Mouse (Mus musculus) liver, embryonic 13.5 days (tissue): ENCODE measurements around the gene Ppara. TPM values are rescaled to one million over a fixed set of nuclear protein-coding genes. Genes with fewer than 3 reads are reported as not detected.

Experiments used
- ATAC-seq: fragments of 200-750 bp; cut with Nextera tagmentation; 2 replicates; pipeline ENCODE4 v1.8.0; 2017; ENCODE audit warnings: low read depth, mild to moderate bottlenecking, moderate number of reproducible peaks, moderate library complexity
- DNase-seq: peaks from one replicate; pipeline ENCODE4 v3.0.0; 2022
- H3K27ac ChIP-seq: fragments of 300-500 bp; sonication (generic); 2 replicates; pipeline ENCODE4 v1.5.1; 2015; ENCODE audit warnings: moderate library complexity, mild to moderate bottlenecking, inconsistent platforms
- H3K27me3 ChIP-seq: fragments of 300-500 bp; sonication (generic); 2 replicates; pipeline ENCODE4 v1.6.1; 2015; ENCODE audit warnings: mild to moderate bottlenecking, inconsistent platforms
- H3K36me3 ChIP-seq: fragments of 300-500 bp; sonication (generic); 2 replicates; pipeline ENCODE4 v1.6.1; 2015; ENCODE audit warnings: mild to moderate bottlenecking, inconsistent platforms
- H3K4me1 ChIP-seq: fragments of 300-500 bp; sonication (generic); replicated peaks from 2 replicates; pipeline ENCODE4 v1.6.1; 2015; ENCODE audit warnings: inconsistent platforms
- H3K4me2 ChIP-seq: fragments of 300-500 bp; sonication (generic); 2 replicates; pipeline ENCODE4 v1.6.1; 2015; ENCODE audit warnings: inconsistent platforms, mild to moderate bottlenecking, moderate library complexity
- H3K4me3 ChIP-seq: fragments of 300-500 bp; sonication (generic); replicated peaks from 2 replicates; pipeline ENCODE4 v1.5.1; 2015; ENCODE audit warnings: mild to moderate bottlenecking, inconsistent platforms
- H3K9ac ChIP-seq: fragments of 300-500 bp; sonication (generic); 2 replicates; pipeline ENCODE4 v1.6.1; 2015; ENCODE audit warnings: mild to moderate bottlenecking, inconsistent platforms
- H3K9me3 ChIP-seq: fragments of 300-500 bp; sonication (generic); replicated peaks from 2 replicates; pipeline ENCODE4 v1.6.1; 2016; ENCODE audit warnings: inconsistent platforms
- WGBS: fragments of 180-500 bp; shearing (Covaris S2); methylation state at CpG from one replicate; pipeline ENCODE4 v1.1.7; 2015; ENCODE audit not compliant: insufficient replicate concordance; 5-methylcytosine and 5-hydroxymethylcytosine counted together
- polyA plus RNA-seq: library from polyadenylated mRNA; unstranded; fragments of >200 nt; fragmentation: Nextera tagmentation; extraction: Ambion mirVana; gene quantifications from 2 replicates; pipeline ENCODE4 v1.2.1, GENCODE M21; 2015

The Ppara gene
- 7.5 and 10.3 TPM in 2 replicates for polyA plus RNA-seq

DNA sequence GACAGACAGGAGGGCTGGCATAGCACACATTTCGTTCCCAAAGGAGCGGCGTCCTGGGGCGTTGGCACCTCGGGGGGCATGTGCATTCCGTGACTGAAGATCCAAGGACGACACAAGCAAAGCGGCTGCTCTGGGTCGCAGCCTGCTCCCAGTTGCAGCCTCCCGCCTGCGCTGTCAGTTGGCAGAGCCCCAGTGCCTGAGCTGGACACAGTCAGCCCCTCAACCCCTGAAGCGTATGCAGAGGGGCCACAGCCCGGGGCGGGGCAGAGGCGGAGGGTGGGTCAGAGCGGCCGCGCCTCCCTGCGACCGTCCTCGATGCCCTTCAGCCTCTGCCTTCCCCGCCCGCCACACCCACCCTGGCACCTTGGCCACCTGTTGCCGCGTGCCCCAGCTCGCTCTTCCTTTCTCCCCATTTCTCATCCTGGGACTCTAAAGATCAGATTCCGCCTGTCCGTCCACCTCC lies at the start of gene Ppara:
Gene Ppara, plus strand, starts transcription at position 413 of the 463 bp plus-strand sequence.
- H3K36me3 ChIP-seq, result no peaks in the 10 kb centered on the region
- WGBS, result 6% methylated on average over 28 of the region's 28 CpGs
- peaks cover 24% of the 10 kb centered on the region; the same call in 1 of the 2 replicates for H3K4me1 ChIP-seq
- peak within 1 kb of the TSS; percentile 54 for H3K9ac ChIP-seq
- H3K9me3 ChIP-seq, result no peaks in the 10 kb centered on the region
- peak within 1 kb of the TSS; percentile 63 for H3K4me3 ChIP-seq
- DNase-seq, result no peak
- peak within 1 kb of the TSS; percentile 76 for H3K4me2 ChIP-seq
- peaks cover 54% of the 10 kb centered on the region for H3K27me3 ChIP-seq
- H3K27ac ChIP-seq, result peak within 1 kb of the TSS; percentile 43
- ATAC-seq, result peak; percentile 19; the same call in 1 of the 2 replicates

DNA sequence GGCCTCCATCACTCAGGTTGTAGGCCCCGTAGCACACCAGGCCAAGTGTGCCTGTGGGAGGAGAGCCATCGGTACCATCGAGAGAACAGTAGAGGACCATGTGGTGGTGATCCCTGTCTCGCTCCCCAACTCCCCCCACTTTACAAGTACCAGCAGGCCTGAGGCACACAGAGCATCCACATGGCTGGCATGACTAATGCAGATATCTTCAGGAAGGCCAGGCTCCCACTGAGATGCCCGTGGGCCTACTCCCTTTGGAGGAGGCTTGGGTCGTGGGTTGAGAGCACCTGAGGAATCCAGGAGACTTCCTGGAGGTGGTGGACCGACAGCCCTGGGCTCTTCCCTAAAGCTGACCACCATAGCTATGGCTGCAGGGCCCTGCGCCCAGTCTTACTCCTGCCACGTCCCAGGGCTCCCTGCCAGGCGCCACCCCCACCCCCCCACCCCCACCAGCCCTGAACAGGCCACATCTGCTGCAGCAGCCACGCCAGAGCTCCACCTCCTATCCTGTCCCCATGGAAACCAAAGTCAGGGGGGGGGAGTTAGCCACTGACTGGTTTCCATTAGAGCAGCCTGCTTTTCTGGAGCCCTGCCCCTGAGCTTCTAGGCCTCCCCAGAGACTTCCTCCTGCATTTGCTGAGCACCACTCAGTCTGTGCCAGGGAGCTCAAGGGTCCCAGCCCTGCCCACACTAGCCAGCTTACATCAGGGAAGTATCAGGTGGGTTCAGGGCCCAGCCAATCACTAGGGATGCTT lies 48.0 kb upstream of the Ppara start:
- H3K9me3 ChIP-seq, result no peaks in the 10 kb centered on the region
- H3K27ac ChIP-seq, result no peak overlapping the region
- no peaks in the 10 kb centered on the region for H3K27me3 ChIP-seq
- ATAC-seq (no peak), DNase-seq (no peak)
- H3K9ac ChIP-seq, result no peak overlapping the region
- no peak overlapping the region for H3K4me2 ChIP-seq
- H3K4me3 ChIP-seq, result no peak overlapping the region
- 60% methylated on average over 7 of the region's 11 CpGs for WGBS
- H3K4me1 ChIP-seq, result no peaks in the 10 kb centered on the region
- no peaks in the 10 kb centered on the region for H3K36me3 ChIP-seq

GRCm38 (mm10) chr15:85687630-85688410 lies 47.0 kb upstream of the Ppara start:
- Histone ChIP-seq H3K9me3 (no peaks in the 10 kb centered on the region), H3K9ac (no peak overlapping the region), H3K4me1 (no peaks in the 10 kb centered on the region), H3K36me3 (no peaks in the 10 kb centered on the region), H3K27ac (no peak overlapping the region), H3K27me3 (no peaks in the 10 kb centered on the region), H3K4me2 (no peak overlapping the region), H3K4me3 (no peak overlapping the region)
- ATAC-seq, result no peak
- no peak for DNase-seq
- 69% methylated on average over 15 of the region's 15 CpGs for WGBS

DNA sequence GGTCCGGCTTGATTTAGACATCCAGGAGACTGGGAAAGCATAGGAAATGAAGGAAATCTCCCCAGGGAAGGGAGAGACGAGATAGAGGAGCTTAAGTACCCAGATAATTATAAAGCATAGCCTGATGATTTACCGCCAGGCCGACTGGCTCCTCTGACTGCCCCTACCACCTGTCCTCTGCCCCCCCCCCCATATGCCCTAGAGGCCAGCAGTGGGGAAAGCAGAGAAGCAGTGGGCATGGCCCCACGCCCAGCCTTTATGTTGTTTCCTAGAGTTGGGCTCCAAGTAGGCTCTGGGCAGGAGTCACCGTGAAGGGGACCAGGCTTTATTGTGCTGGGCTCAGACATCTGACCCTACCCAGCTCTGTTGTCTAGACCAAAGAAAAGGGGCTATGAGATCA lies 46.0 kb upstream of the Ppara start:
- no peaks in the 10 kb centered on the region for H3K9me3 ChIP-seq
- H3K27me3 ChIP-seq, result no peaks in the 10 kb centered on the region
- DNase-seq (no peak), ATAC-seq (no peak)
- H3K4me2 ChIP-seq, result no peak overlapping the region
- no peaks in the 10 kb centered on the region for H3K4me1 ChIP-seq
- H3K27ac ChIP-seq, result no peak overlapping the region
- WGBS, result 67% methylated on average over 6 of the region's 6 CpGs
- H3K9ac ChIP-seq, result no peak overlapping the region
- H3K36me3 ChIP-seq, result no peaks in the 10 kb centered on the region
- H3K4me3 ChIP-seq, result no peak overlapping the region

DNA sequence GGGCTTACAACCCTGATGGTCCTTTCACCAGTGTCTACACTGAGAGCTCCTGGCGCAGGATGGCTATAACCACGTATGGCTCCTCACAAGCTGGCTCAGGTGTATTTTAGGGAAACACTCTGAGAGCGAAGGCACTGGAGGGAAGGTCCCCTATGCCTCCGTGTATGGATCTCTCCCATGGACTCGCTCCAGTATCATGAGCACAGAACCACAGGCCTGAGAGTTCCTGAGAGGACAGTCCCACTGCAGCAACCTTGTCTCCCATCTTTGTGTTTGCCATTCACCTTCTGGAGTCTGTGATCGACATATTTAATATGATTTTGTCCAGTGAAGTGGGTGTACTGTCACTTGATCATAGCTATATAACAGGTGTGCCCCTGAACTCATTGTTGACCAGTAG lies 45.3 kb upstream of the Ppara start:
- no peaks in the 10 kb centered on the region for H3K9me3 ChIP-seq
- no peak overlapping the region for H3K27ac ChIP-seq
- H3K36me3 ChIP-seq, result no peaks in the 10 kb centered on the region
- no peaks in the 10 kb centered on the region for H3K4me1 ChIP-seq
- WGBS, result 66% methylated on average over 6 of the region's 6 CpGs
- H3K9ac ChIP-seq, result no peak overlapping the region
- DNase-seq (no peak), ATAC-seq (no peak)
- no peaks in the 10 kb centered on the region for H3K27me3 ChIP-seq
- no peak overlapping the region for H3K4me3 ChIP-seq
- no peak overlapping the region for H3K4me2 ChIP-seq

DNA sequence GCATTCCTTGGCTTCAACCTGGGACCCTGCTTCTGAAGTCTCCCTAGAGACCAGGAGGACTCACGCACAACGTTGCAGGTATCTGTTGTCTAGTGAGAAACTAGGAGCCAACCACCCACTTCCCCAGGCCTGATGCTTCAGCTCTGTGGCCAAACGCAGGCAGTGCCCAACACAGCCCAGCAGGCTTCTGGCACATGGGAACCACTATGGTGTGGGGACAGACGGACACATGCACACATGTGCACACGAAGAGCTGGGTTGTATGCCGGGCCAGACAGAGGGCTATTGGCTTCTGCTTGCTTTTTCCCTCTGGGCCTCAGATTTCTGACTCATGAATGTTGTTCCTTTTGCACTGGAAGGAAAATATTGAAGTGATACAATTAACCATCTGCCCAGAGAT lies 44.7 kb upstream of the Ppara start:
- H3K4me3 ChIP-seq, result no peak overlapping the region
- no peaks in the 10 kb centered on the region for H3K4me1 ChIP-seq
- no peaks in the 10 kb centered on the region for H3K27me3 ChIP-seq
- no peak overlapping the region for H3K9ac ChIP-seq
- ATAC-seq (no peak), DNase-seq (no peak)
- H3K27ac ChIP-seq, result no peak overlapping the region
- H3K4me2 ChIP-seq, result no peak overlapping the region
- 74% methylated on average over 6 of the region's 6 CpGs for WGBS
- H3K36me3 ChIP-seq, result no peaks in the 10 kb centered on the region
- no peaks in the 10 kb centered on the region for H3K9me3 ChIP-seq

DNA sequence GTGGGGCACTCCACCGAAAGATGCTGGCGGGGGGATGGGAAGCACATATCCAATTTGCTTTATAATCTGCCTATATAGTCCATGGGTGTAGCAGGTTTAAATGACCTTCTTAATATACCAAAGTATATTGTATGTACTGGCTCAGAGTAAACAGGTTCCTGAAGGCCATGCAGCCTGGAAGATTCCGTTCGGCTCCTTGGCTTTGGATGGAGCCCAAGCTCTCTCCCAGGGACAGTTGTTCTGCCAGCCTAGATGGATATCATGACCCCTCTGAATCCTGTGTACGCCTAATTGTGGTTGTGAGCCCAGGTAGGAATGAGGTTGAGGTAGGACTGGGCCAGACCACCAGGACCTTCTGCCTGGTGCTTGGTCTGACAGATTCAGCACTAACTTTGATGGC lies 43.9 kb upstream of the Ppara start:
- Histone ChIP-seq H3K36me3 (no peaks in the 10 kb centered on the region), H3K27me3 (no peaks in the 10 kb centered on the region), H3K9me3 (no peaks in the 10 kb centered on the region), H3K9ac (no peak overlapping the region), H3K4me1 (no peaks in the 10 kb centered on the region), H3K4me2 (no peak overlapping the region), H3K4me3 (no peak overlapping the region), H3K27ac (no peak overlapping the region)
- ATAC-seq (no peak), DNase-seq (no peak)
- WGBS, result 73% methylated on average over 5 of the region's 5 CpGs

DNA sequence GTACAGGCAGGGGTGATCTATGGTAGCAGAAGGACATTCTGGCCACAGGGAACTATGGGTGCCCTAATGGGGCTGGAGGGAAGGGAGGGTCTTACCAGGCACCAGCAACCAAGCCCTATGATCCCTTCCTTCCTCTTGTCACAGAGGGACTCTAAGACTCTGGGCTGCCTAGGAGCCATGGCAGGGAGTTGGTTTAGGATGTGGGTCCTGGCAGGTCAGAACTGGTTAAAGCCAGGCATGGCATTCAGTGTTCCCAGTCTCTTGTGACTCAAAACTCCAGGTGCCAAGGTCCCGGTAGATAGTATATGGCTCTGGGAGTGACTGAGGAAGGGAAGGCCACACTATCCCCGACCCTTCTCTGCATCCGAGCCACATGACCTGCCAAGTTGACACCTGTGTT lies 41.7 kb upstream of the Ppara start:
- H3K4me2 ChIP-seq, result no peak overlapping the region
- H3K27me3 ChIP-seq, result no peaks in the 10 kb centered on the region
- 75% methylated on average over 3 of the region's 3 CpGs for WGBS
- no peak overlapping the region for H3K4me3 ChIP-seq
- no peaks in the 10 kb centered on the region for H3K4me1 ChIP-seq
- no peak overlapping the region for H3K27ac ChIP-seq
- no peak for DNase-seq
- no peak for ATAC-seq
- H3K36me3 ChIP-seq, result no peaks in the 10 kb centered on the region
- no peaks in the 10 kb centered on the region for H3K9me3 ChIP-seq
- H3K9ac ChIP-seq, result no peak overlapping the region

- Histone ChIP-seq H3K36me3 (no peaks in the 10 kb centered on the region), H3K4me3 (no peak overlapping the region), H3K4me1 (no peaks in the 10 kb centered on the region), H3K9ac (no peak overlapping the region), H3K27me3 (no peaks in the 10 kb centered on the region), H3K4me2 (no peak overlapping the region), H3K27ac (no peak overlapping the region), H3K9me3 (no peaks in the 10 kb centered on the region)
- DNase-seq, result no peak
- WGBS, result 59% methylated on average over 2 of the region's 2 CpGs
- no peak for ATAC-seq
These were observed 41.0 kb upstream of the Ppara start for GRCm38 (mm10) chr15:85693819-85694218.

- no peaks in the 10 kb centered on the region for H3K4me1 ChIP-seq
- no peaks in the 10 kb centered on the region for H3K36me3 ChIP-seq
- H3K4me2 ChIP-seq, result no peak overlapping the region
- WGBS, result 48% methylated on average over 1 of the region's 1 CpGs
- no peaks in the 10 kb centered on the region for H3K9me3 ChIP-seq
- no peaks in the 10 kb centered on the region for H3K27me3 ChIP-seq
- no peak overlapping the region for H3K27ac ChIP-seq
- no peak for DNase-seq
- H3K4me3 ChIP-seq, result no peak overlapping the region
- no peak overlapping the region for H3K9ac ChIP-seq
- no peak for ATAC-seq
These were observed 40.4 kb upstream of the Ppara start for GRCm38 (mm10) chr15:85694379-85694778.

- Histone ChIP-seq H3K27me3 (no peaks in the 10 kb centered on the region), H3K4me2 (no peak overlapping the region), H3K9me3 (no peaks in the 10 kb centered on the region), H3K27ac (no peak overlapping the region), H3K4me3 (no peak overlapping the region), H3K36me3 (no peaks in the 10 kb centered on the region), H3K9ac (no peak overlapping the region), H3K4me1 (no peaks in the 10 kb centered on the region)
- no peak for DNase-seq
- ATAC-seq, result no peak
- WGBS, result 66% methylated on average over 4 of the region's 4 CpGs
These were observed 39.5 kb upstream of the Ppara start for GRCm38 (mm10) chr15:85695304-85695703.
